Mouse (Mus musculus) hematopoietic stem cell, adult 5-6 weeks (primary cell): Measurements from ENCODE around the gene Glul. TPM values are rescaled to one million over a fixed set of nuclear protein-coding genes. Genes with fewer than 3 reads are reported as not detected.
A peak's percentile ranks its signal among the peaks of the same experiment; 100 is the strongest.

Source experiments
- ATAC-seq, 2 experiments: fragments of 125-278 bp in 1 of 2; replicated peaks in 1 of 2; 2 replicates each; pipeline ENCODE4 v1.8.0; 2016 to 2017; ENCODE audit warnings: inconsistent platforms in 2 of 2, mild to moderate bottlenecking in 2 of 2, moderate number of reproducible peaks in 2 of 2, low read depth in 1 of 2, moderate TSS enrichment in 1 of 2; ENCODE audit not compliant: low FRiP score in 2 of 2, poor library complexity in 2 of 2, severe bottlenecking in 2 of 2, insufficient read depth in 1 of 2, low TSS enrichment in 1 of 2
- total RNA-seq: library from RNA; stranded (forward); fragments of 172-1452, 232-1000 nt; gene quantifications from 2 replicates; pipeline ENCODE4 v1.2.3, GENCODE M21; 2017

Gene Glul
- total RNA-seq, 1 experiment from 2014 or later: 196 TPM

- ATAC-seq: no peak
Measured at GRCm38 (mm10) chr1:153945181-153945580, 45.4 kb downstream of the Glul start.

- ATAC-seq: no peak
Measured at GRCm38 (mm10) chr1:153946971-153947370, 47.2 kb downstream of the Glul start.

- no peak for ATAC-seq
Measured at GRCm38 (mm10) chr1:153947837-153948236, 48.1 kb downstream of the Glul start.

- peak; percentile 60 to 67 for ATAC-seq
Measured at GRCm38 (mm10) chr1:153953232-153953631, 53.5 kb downstream of the Glul start.

GRCm38 (mm10) chr1:153953797-153954196 is 54.1 kb downstream of the Glul start:
- peak; percentile 43 to 49; a peak in 3 of 4 replicates for ATAC-seq

GRCm38 (mm10) chr1:153957850-153958249 is 58.1 kb downstream of the Glul start:
- no peak for ATAC-seq

Other genes starting within 250 kb of the Glul start
- 0.44 and 3.6 TPM in 2 replicates for gene Rgs8, start 246.9 kb upstream of the Glul start, total RNA-seq
- 0.45 TPM in 1 of 2 replicates, not detected in the other for gene Rgs16, start 159.6 kb upstream of the Glul start, total RNA-seq
- 76.4 and 117 TPM in 2 replicates for gene Rnasel, start 150.5 kb upstream of the Glul start, total RNA-seq
- not detected in 2 replicates for gene Rgsl1, start 55.8 kb upstream of the Glul start, total RNA-seq
- not detected in 2 replicates for gene Teddm1b, start 25.6 kb upstream of the Glul start, total RNA-seq
- gene Teddm1a, start 8.2 kb upstream of the Glul start, total RNA-seq: not detected in 2 replicates
- gene Teddm2, start 284 bp downstream of the Glul start, total RNA-seq: 0.13 and 0.20 TPM in 2 replicates